In the genomic region with DNA sequence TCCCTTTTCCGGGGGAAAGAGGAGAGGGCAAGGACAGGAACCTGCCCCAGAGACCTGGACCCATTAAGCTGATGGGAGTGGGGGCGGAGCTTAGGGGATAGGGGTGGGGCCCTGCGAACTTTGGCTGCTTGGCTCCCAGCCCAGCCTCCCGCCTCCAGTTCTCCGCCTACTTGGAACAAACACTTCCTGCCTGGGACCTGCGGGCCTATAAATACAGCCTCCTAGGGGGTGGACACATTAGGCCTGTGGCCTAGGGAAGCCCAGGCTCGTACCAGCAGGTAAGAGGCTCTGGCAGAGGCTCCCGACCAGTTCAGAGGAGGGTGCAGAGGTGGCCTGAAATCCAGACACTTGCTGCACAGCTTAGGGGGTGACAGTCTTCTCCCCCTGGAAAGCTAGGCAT, we compare ENCODE assay signal across 7 mouse cellular contexts. TPM values are rescaled to one million over a fixed set of nuclear protein-coding genes. Genes with fewer than 3 reads are reported as not detected.
DNase-seq lines count a peak whose midpoint lies in the region; ATAC-seq and TF ChIP-seq lines count a peak whose summit lies in the region.

A gene (plus strand): TSS at position 237 of the 400 bp plus-strand sequence.

- peak within 1 kb of the TSS; percentile 27 for H3K4me2 ChIP-seq in heart, embryonic 11.5 days
- peak within 1 kb of the TSS; percentile 48 for H3K4me2 ChIP-seq in kidney, postnatal 0 days (ENCODE audit: low read length)

- H3K36me3 ChIP-seq in ES-E14 (ENCODE audit: control insufficient read depth, insufficient read depth, low read length, poor library complexity, severe bottlenecking): no peaks in the 10 kb centered on the region
- H3K36me3 ChIP-seq in heart, embryonic 11.5 days (ENCODE audit: control insufficient read depth, insufficient read depth, low read length): peaks cover 3% of the 10 kb centered on the region; the same call in 1 of the 2 replicates
- H3K36me3 ChIP-seq in kidney, postnatal 0 days (ENCODE audit: insufficient read depth, low read length): 0 out of 2 replicates have a peak, but pooled peaks cover 3% of the 10 kb centered on the region
- no peaks in the 10 kb centered on the region; the same call in 1 of the 2 replicates for H3K36me3 ChIP-seq in small intestine, adult 2 months (ENCODE audit: control insufficient read depth, insufficient read depth, low read length)

- ATAC-seq in heart, embryonic 11.5 days (replicated peaks; ENCODE audit: insufficient number of reproducible peaks, low FRiP score, low TSS enrichment): peak; percentile 39; the same call in 1 of the 2 replicates
- peak; percentile 78 for ATAC-seq in kidney, postnatal 0 days (replicated peaks; ENCODE audit: low FRiP score, low read depth)

- no peaks in the 10 kb centered on the region for H3K27me3 ChIP-seq in heart, embryonic 11.5 days (ENCODE audit: control insufficient read depth, insufficient read depth, low read length)
- no peaks in the 10 kb centered on the region for H3K27me3 ChIP-seq in kidney, postnatal 0 days (ENCODE audit: insufficient read depth, low read length)
- no peaks in the 10 kb centered on the region for H3K27me3 ChIP-seq in small intestine, adult 2 months (ENCODE audit: control insufficient read depth, insufficient read depth, low read length)

- H3K9me3 ChIP-seq in ES-E14 (ENCODE audit: control insufficient read depth, insufficient read depth, low read depth, low read length): no peaks in the 10 kb centered on the region
- H3K9me3 ChIP-seq in heart, embryonic 11.5 days (replicated peaks; ENCODE audit: control insufficient read depth, low read length): 0 out of 2 replicates have a peak, but pooled peaks cover 2% of the 10 kb centered on the region
- H3K9me3 ChIP-seq in kidney, postnatal 0 days (replicated peaks; ENCODE audit: low read length): no peaks in the 10 kb centered on the region

- H3K27ac ChIP-seq in ES-E14 (ENCODE audit: insufficient read depth, low read depth, low read length, poor library complexity, severe bottlenecking): no peak within 1 kb of the TSS
- H3K27ac ChIP-seq in heart, embryonic 11.5 days (ENCODE audit: low read depth, low read length): peak within 1 kb of the TSS; percentile 11
- H3K27ac ChIP-seq in kidney, postnatal 0 days: peak within 1 kb of the TSS; percentile 87
- H3K27ac ChIP-seq in small intestine, adult 2 months (ENCODE audit: insufficient read depth, low read depth, low read length): peak within 1 kb of the TSS; percentile 84

- H3K9ac ChIP-seq in ES-E14 (ENCODE audit: insufficient read depth, low read depth, low read length, poor library complexity, severe bottlenecking): 0 out of 2 replicates have a peak within 1 kb of the TSS, but pooled peaks have one; percentile 28
- peak within 1 kb of the TSS; percentile 30 for H3K9ac ChIP-seq in heart, embryonic 11.5 days (ENCODE audit: low read depth, low read length)
- H3K9ac ChIP-seq in kidney, postnatal 0 days (ENCODE audit: low read depth, low read length): peak within 1 kb of the TSS; percentile 38

- peaks cover 0 to 25% of the 10 kb centered on the region in 2 experiments; a peak in 2 of 4 replicates for H3K4me1 ChIP-seq in ES-E14 (ENCODE audit: control insufficient read depth in 2 of 2, insufficient read depth in 2 of 2, low read length in 2 of 2, poor library complexity in 1 of 2)
- H3K4me1 ChIP-seq in heart, embryonic 11.5 days (ENCODE audit: control insufficient read depth, insufficient read depth, low read length): peaks cover 26% of the 10 kb centered on the region
- H3K4me1 ChIP-seq in kidney, postnatal 0 days (replicated peaks; ENCODE audit: insufficient read depth, low read length): peaks cover 26% of the 10 kb centered on the region
- H3K4me1 ChIP-seq in small intestine, adult 2 months (ENCODE audit: control insufficient read depth, insufficient read depth, insufficient read length, low read length): peaks cover 25% of the 10 kb centered on the region

- WGBS in heart, embryonic 11.5 days (ENCODE audit: insufficient replicate concordance): 17% methylated on average over 8 of the region's 8 CpGs
- 5% methylated on average over 8 of the region's 8 CpGs for WGBS in kidney, postnatal 0 days
- 5% methylated on average over 8 of the region's 8 CpGs for WGBS in small intestine, adult 2 months

- H3K4me3 ChIP-seq in ES-E14 (ENCODE audit: insufficient read depth in 1 of 2, low read depth in 1 of 2, low read length in 2 of 2, poor library complexity in 1 of 2, severe bottlenecking in 1 of 2): 0 out of 4 replicates have a peak within 1 kb of the TSS, but pooled peaks of 1 of the 2 experiments have one; percentile 10
- no peak within 1 kb of the TSS for H3K4me3 ChIP-seq in heart, embryonic 11.5 days (ENCODE audit: low read depth, low read length)
- H3K4me3 ChIP-seq in kidney, postnatal 0 days (replicated peaks; ENCODE audit: low read depth, low read length): 0 out of 2 replicates have a peak within 1 kb of the TSS, but pooled peaks have one; percentile 7
- H3K4me3 ChIP-seq in small intestine, adult 2 months (ENCODE audit: low read depth, low read length): peak within 1 kb of the TSS; percentile 55

- in situ Hi-C loops in ES-E14 (cut with MboI; ENCODE audit: low sequenced_read_pairs in 2 of 2, unreplicated experiment in 2 of 2): no loop called here

- TF ChIP-seq POLR2A in small intestine, adult 2 months (IDR thresholded peaks at IDR 0.05; ENCODE audit: low read depth, low read length): peak; percentile 99

- no peak for TF ChIP-seq CTCF in kidney, postnatal 0 days (IDR thresholded peaks at IDR 0.05; ENCODE audit: low read depth)
- TF ChIP-seq CTCF in small intestine, adult 2 months (IDR thresholded peaks at IDR 0.05; ENCODE audit: extremely low read depth, insufficient read length, insufficient replicate concordance, low read depth, low read length): no peak

- DNase-seq in 3T3-L1 (ENCODE audit: low read depth, low spot score) (peak; percentile 53), ES-E14 (ENCODE audit: low read depth, low spot score) (peak; percentile 56)
- DNase-seq in embryo, embryonic 9.5 days (ENCODE audit: extremely low spot score): peak; percentile 56
- peak; percentile 94 for DNase-seq in kidney, postnatal 0 days (ENCODE audit: low spot score)
- peak; percentile 83 to 89 for DNase-seq in lung, adult 18-20 months

TF ChIP-seq in ES-E14, 5 proteins besides CTCF, POLR2A, EP300 and RAD21:
- TF ChIP-seq CHD2 (IDR thresholded peaks at IDR 0.05; ENCODE audit: low read depth, low read length) (no peak), ZNF384 (IDR thresholded peaks at IDR 0.05; ENCODE audit: low read depth, low read length) (no peak), ZC3H11A (IDR thresholded peaks at IDR 0.05; ENCODE audit: borderline replicate concordance, low read depth, low read length) (no peak), MAFK (IDR thresholded peaks at IDR 0.05; ENCODE audit: insufficient read depth, low read depth, low read length) (no peak), HCFC1 (IDR thresholded peaks at IDR 0.05; ENCODE audit: borderline replicate concordance, insufficient read depth, low read length) (no peak)

RNA-seq across cellular contexts. Expression of the gene that starts here (rescaled TPM):
- 2.1 and 2.4 TPM in 2 replicates for total RNA-seq in ES-E14 (2012; rRNA removed)
- 8.0 and 11.3 TPM in 2 replicates for polyA plus RNA-seq in heart, embryonic 11.5 days (2014; fragmentation: Nextera tagmentation; extraction: Ambion mirVana)
- polyA plus RNA-seq in kidney, postnatal 0 days (2015; fragmentation: Nextera tagmentation; extraction: Ambion mirVana): 83.9 and 92.6 TPM in 2 replicates
- polyA plus RNA-seq in small intestine, adult 2 months (2012; rRNA removed): 99.4 and 147 TPM in 2 replicates
